9 mouse cellular contexts compared by ENCODE assay signal in the genomic region with DNA sequence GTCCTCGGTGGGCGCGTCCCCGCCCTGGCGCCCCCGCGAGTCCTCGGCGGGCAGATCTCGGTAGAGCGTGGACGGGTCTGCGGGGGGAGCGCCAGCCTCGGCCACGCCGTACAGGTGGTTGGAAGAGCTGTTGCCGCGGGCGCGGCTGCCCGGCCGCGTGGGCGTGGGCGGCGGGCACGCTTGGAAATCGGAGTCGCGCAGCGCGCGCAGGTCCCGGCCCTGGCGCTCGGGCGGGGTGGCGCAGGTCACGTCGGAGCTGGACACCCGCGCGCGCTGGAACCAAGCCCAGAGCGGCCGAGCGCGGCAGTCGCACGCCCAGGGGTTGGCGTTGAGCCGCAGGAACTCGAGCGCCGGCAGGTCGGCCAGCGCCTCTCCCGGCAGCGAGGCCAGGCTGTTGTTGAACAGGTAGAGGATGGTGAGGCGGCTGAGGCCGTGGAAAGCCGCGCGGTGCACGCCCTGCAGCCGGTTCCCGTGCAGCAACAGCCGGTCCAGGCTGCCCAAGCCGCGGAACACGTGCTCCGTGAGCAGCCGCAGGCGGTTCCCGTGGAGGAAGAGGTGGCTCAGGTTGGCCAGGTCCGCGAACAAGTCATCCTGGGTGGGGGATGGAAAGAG. TPM values are rescaled to one million over a fixed set of nuclear protein-coding genes. Genes with fewer than 3 reads are reported as not detected.
DNase-seq lines count a peak whose midpoint lies in the region; ATAC-seq and TF ChIP-seq lines count a peak whose summit lies in the region.
"Had no signal": no experiment of that assay in that cellular context is flagged by ENCODE, and none has a peak within 500 bp of the region (broad histone marks: within the 10 kb centered on the region; RNA-seq: fewer than 3 reads in every experiment).

No protein-coding gene starts in this region.

- intact Hi-C loops in heart, postnatal 10 days (cut with DNase I), result no loop called here

- H3K9me3 ChIP-seq in embryonic facial prominence, embryonic 14.5 days (ENCODE audit: control insufficient read depth, low read length), result no peaks in the 10 kb centered on the region
- H3K9me3 ChIP-seq in stomach, postnatal 0 days (ENCODE audit: control insufficient read depth, low read length), result no peaks in the 10 kb centered on the region

- 0 out of 2 replicates have a peak, but pooled peaks have one; percentile 26 for ATAC-seq in embryonic facial prominence, embryonic 14.5 days (ENCODE audit: low read depth)
- ATAC-seq in stomach, postnatal 0 days (ENCODE audit: low FRiP score, low TSS enrichment), result peak; percentile 82

- no peak for TF ChIP-seq CTCF in stomach, postnatal 0 days (IDR thresholded peaks at IDR 0.05; ENCODE audit: low read depth)

- peak; percentile 39 for DNase-seq in right cerebral cortex, postnatal 4 days
- no peak for DNase-seq in right cerebral cortex, postnatal 36 days (ENCODE audit: low spot score in 2 of 2)
- DNase-seq in embryonic facial prominence, embryonic 14.5 days (ENCODE audit: low spot score), result no peak
- DNase-seq in heart, postnatal 10 days, result peak; percentile 77 to 78
- DNase-seq in kidney, postnatal 10 days, result peak; percentile 78
- peak; percentile 47 for DNase-seq in lung, postnatal 36 days
- peak; percentile 71 for DNase-seq in stomach, postnatal 0 days (ENCODE audit: low spot score)
- no peak for DNase-seq in right cerebral cortex, postnatal 10 days (ENCODE audit: low spot score in 2 of 2)

- no peak for TF ChIP-seq EP300 in stomach, postnatal 0 days (optimal IDR thresholded peaks at IDR 0.05)

- H3K27me3 ChIP-seq in embryonic facial prominence, embryonic 14.5 days (replicated peaks; ENCODE audit: control insufficient read depth, insufficient read depth, low read length), result peaks cover 67% of the 10 kb centered on the region
- peaks cover 15% of the 10 kb centered on the region; the same call in 1 of the 2 replicates for H3K27me3 ChIP-seq in stomach, postnatal 0 days (ENCODE audit: control insufficient read depth, insufficient read depth, low read length)

- peak overlapping the region; percentile 58 for H3K9ac ChIP-seq in embryonic facial prominence, embryonic 14.5 days (ENCODE audit: low read depth, low read length)
- peak overlapping the region; percentile 38 for H3K9ac ChIP-seq in stomach, postnatal 0 days (ENCODE audit: low read length)

- peak overlapping the region; percentile 93 for H3K4me2 ChIP-seq in embryonic facial prominence, embryonic 14.5 days (ENCODE audit: low read depth, low read length)
- peak overlapping the region; percentile 92 for H3K4me2 ChIP-seq in stomach, postnatal 0 days (replicated peaks; ENCODE audit: low read depth)

- WGBS in embryonic facial prominence, embryonic 14.5 days, result 1% methylated on average over 38 of the region's 78 CpGs
- WGBS in stomach, postnatal 0 days, result under 1% methylated on average over 78 of the region's 78 CpGs

- peaks cover 7% of the 10 kb centered on the region; the same call in 1 of the 2 replicates for H3K4me1 ChIP-seq in embryonic facial prominence, embryonic 14.5 days (ENCODE audit: control insufficient read depth, insufficient read depth, low read length)
- no peaks in the 10 kb centered on the region for H3K4me1 ChIP-seq in stomach, postnatal 0 days (replicated peaks; ENCODE audit: control insufficient read depth, insufficient read depth)

- peak overlapping the region; percentile 53 for H3K4me3 ChIP-seq in embryonic facial prominence, embryonic 14.5 days (ENCODE audit: low read depth, low read length)
- H3K4me3 ChIP-seq in stomach, postnatal 0 days (ENCODE audit: low read depth, low read length), result peak overlapping the region; percentile 47

- no peak overlapping the region for H3K27ac ChIP-seq in embryonic facial prominence, embryonic 14.5 days (replicated peaks; ENCODE audit: low read depth, low read length)
- no peak overlapping the region for H3K27ac ChIP-seq in stomach, postnatal 0 days (replicated peaks)

- no peaks in the 10 kb centered on the region for H3K36me3 ChIP-seq in embryonic facial prominence, embryonic 14.5 days (ENCODE audit: control insufficient read depth, insufficient read depth, low read length)
- no peaks in the 10 kb centered on the region for H3K36me3 ChIP-seq in stomach, postnatal 0 days (ENCODE audit: control insufficient read depth, insufficient read depth, low read length)

RNA-seq across cellular contexts. Expression of gene Rtn4rl2, which starts 14.3 kb away (rescaled TPM):
- 2.5 and 3.4 TPM in 2 replicates for polyA plus RNA-seq in embryonic facial prominence, embryonic 14.5 days (2014; fragmentation: Nextera tagmentation; extraction: Ambion mirVana)
- 1 to 10 TPM; 4.0 to 8.0 TPM for total RNA-seq in heart, postnatal 10 days (2021)
- 0.41 and 0.53 TPM in 2 replicates for polyA plus RNA-seq in stomach, postnatal 0 days (2015; fragmentation: Nextera tagmentation; extraction: Ambion mirVana)

RNA-seq across cellular contexts. Expression of gene Slc43a1, which starts 33.6 kb away (rescaled TPM):
- polyA plus RNA-seq in embryonic facial prominence, embryonic 14.5 days (2014; fragmentation: Nextera tagmentation; extraction: Ambion mirVana), result 14.3 and 17.0 TPM in 2 replicates
- total RNA-seq in heart, postnatal 10 days (2021), result 1 to 10 TPM; 2.2 to 3.4 TPM
- polyA plus RNA-seq in stomach, postnatal 0 days (2015; fragmentation: Nextera tagmentation; extraction: Ambion mirVana), result 5.1 and 5.4 TPM in 2 replicates

RNA-seq across cellular contexts. Expression of gene Timm10, which starts 45.4 kb away (rescaled TPM):
- 55.5 and 55.7 TPM in 2 replicates for polyA plus RNA-seq in embryonic facial prominence, embryonic 14.5 days (2014; fragmentation: Nextera tagmentation; extraction: Ambion mirVana)
- total RNA-seq in heart, postnatal 10 days (2021), result 100 to 1,000 TPM; 122 to 124 TPM
- 37.7 and 42.3 TPM in 2 replicates for polyA plus RNA-seq in stomach, postnatal 0 days (2015; fragmentation: Nextera tagmentation; extraction: Ambion mirVana)

RNA-seq across cellular contexts. Expression of gene Smtnl1, which starts 49.8 kb away (rescaled TPM):
- polyA plus RNA-seq in embryonic facial prominence, embryonic 14.5 days (2014; fragmentation: Nextera tagmentation; extraction: Ambion mirVana), result 0.48 and 1.6 TPM in 2 replicates
- under 1 TPM in 1 of 2 experiments, not detected in 1; 0.14 TPM for total RNA-seq in heart, postnatal 10 days (2021)
- polyA plus RNA-seq in stomach, postnatal 0 days (2015; fragmentation: Nextera tagmentation; extraction: Ambion mirVana), result 0.05 TPM in 1 of 2 replicates, not detected in the other
- polyA plus RNA-seq: gonadal fat pad, adult 2 months had no signal

Comparison
In these comparisons a context has a peak if more than half of its experiments do, and no peak if none do; other contexts are left out.
1. DNase-seq: peak in right cerebral cortex, postnatal 4 days (single experiment), heart, postnatal 10 days (2 of 2), kidney, postnatal 10 days (single experiment), lung, postnatal 36 days (single experiment) and stomach, postnatal 0 days (single experiment); none in right cerebral cortex, postnatal 36 days (0 of 2), embryonic facial prominence, embryonic 14.5 days (single experiment) and right cerebral cortex, postnatal 10 days (0 of 2).